Mouse (Mus musculus) stomach, postnatal 0 days (tissue): ENCODE results near the gene Mt3.

Experiments
- CTCF ChIP-seq: IDR thresholded peaks from 2 replicates; pipeline ENCODE4 v1.5.1; 2016; ENCODE audit warnings: antibody characterized with exemption, low read depth, mild to moderate bottlenecking, moderate library complexity
- EP300 ChIP-seq: optimal IDR thresholded peaks from 2 replicates; pipeline ENCODE3; 2016; ENCODE audit warnings: antibody characterized with exemption

GRCm38 (mm10) chr8:94184357-94184843 is 32.0 kb downstream of the Mt3 start:
- no peak for TF ChIP-seq CTCF
- TF ChIP-seq EP300 = no peak
